Mouse (Mus musculus) stomach, postnatal 0 days (tissue): Measurements from ENCODE around the gene Nqo1. TPM values are rescaled to one million over a fixed set of nuclear protein-coding genes. Genes with fewer than 3 reads are reported as not detected.

ENCODE experiments used
- ATAC-seq: fragments of 200-750 bp; cut with Nextera tagmentation; 2 replicates; pipeline ENCODE4 v1.8.0; 2017; ENCODE audit not compliant: low FRiP score, low TSS enrichment
- DNase-seq: peaks from one replicate; pipeline ENCODE4 v3.0.0-alpha.2; 2016; ENCODE audit warnings: low spot score
- H3K27ac ChIP-seq: fragments of 300-500 bp; sonication (generic); replicated peaks from 2 replicates; pipeline ENCODE4 v1.5.1; 2014; ENCODE audit warnings: mild to moderate bottlenecking, control low read depth
- H3K27me3 ChIP-seq: fragments of 300-500 bp; sonication (generic); 2 replicates; pipeline ENCODE4 v1.6.1; 2014; ENCODE audit warnings: low read length; ENCODE audit not compliant: control insufficient read depth, insufficient read depth
- H3K36me3 ChIP-seq: fragments of 300-500 bp; sonication (generic); 2 replicates; pipeline ENCODE4 v1.6.1; 2014; ENCODE audit warnings: low read length, mixed read lengths; ENCODE audit not compliant: control insufficient read depth, insufficient read depth
- H3K4me1 ChIP-seq: fragments of 300-500 bp; sonication (generic); replicated peaks from 2 replicates; pipeline ENCODE4 v1.6.1; 2014; ENCODE audit warnings: antibody characterized with exemption; ENCODE audit not compliant: control insufficient read depth, insufficient read depth
- H3K4me2 ChIP-seq: fragments of 300-500 bp; sonication (generic); replicated peaks from 2 replicates; pipeline ENCODE4 v1.6.1; 2014; ENCODE audit warnings: low read depth, mild to moderate bottlenecking, control low read depth, moderate library complexity
- H3K4me3 ChIP-seq: fragments of 300-500 bp; sonication (generic); 2 replicates; pipeline ENCODE4 v1.5.1; 2014; ENCODE audit warnings: low read depth, low read length, control low read depth
- H3K9ac ChIP-seq: fragments of 300-500 bp; sonication (generic); 2 replicates; pipeline ENCODE4 v1.6.1; 2014; ENCODE audit warnings: mild to moderate bottlenecking, low read length, control low read depth, mixed read lengths
- H3K9me3 ChIP-seq: fragments of 300-500 bp; sonication (generic); 2 replicates; pipeline ENCODE4 v1.6.1; 2016; ENCODE audit warnings: low read length; ENCODE audit not compliant: control insufficient read depth
- CTCF ChIP-seq: IDR thresholded peaks from 2 replicates; pipeline ENCODE4 v1.5.1; 2016; ENCODE audit warnings: antibody characterized with exemption, low read depth, mild to moderate bottlenecking, moderate library complexity
- EP300 ChIP-seq: optimal IDR thresholded peaks from 2 replicates; pipeline ENCODE3; 2016; ENCODE audit warnings: antibody characterized with exemption
- WGBS: fragments of 180-500 bp; shearing (Covaris S2); extraction: QIAGEN DNeasy Blood & Tissue Kit; methylation state at CpG from one replicate; pipeline ENCODE4 v1.1.7; 2014; 5-methylcytosine and 5-hydroxymethylcytosine counted together
- polyA plus RNA-seq: library from polyadenylated mRNA; unstranded; fragments of >200 nt; fragmentation: Nextera tagmentation; extraction: Ambion mirVana; gene quantifications from 2 replicates; pipeline ENCODE4 v1.2.1, GENCODE M21; 2015

Nqo1 gene
- polyA plus RNA-seq, 1 experiment from 2014 or later, result 777 TPM

DNA sequence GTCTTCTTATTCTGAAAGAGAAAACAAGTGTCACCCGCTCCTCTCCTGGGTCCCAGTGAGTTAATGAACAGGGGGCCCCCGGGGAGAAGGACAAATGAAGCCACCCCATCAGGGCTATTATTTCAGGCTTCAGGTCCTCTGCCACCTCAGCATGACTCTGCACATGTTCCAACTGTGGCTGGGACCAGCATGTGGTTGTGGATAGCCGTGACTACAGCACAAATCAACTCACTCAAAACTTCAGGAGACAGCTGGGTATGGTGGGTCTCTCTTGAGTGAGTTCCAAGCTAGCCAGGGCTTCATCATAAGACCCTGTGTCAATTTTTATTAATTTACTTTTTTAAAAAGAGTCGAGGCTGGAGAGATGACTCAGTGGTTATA, 11.9 kb downstream of the Nqo1 start:
- H3K4me1 ChIP-seq, result no peaks in the 10 kb centered on the region
- no peak overlapping the region for H3K4me3 ChIP-seq
- no peak overlapping the region for H3K4me2 ChIP-seq
- H3K9ac ChIP-seq, result no peak overlapping the region
- no peaks in the 10 kb centered on the region for H3K27me3 ChIP-seq
- no peaks in the 10 kb centered on the region for H3K9me3 ChIP-seq
- ATAC-seq (no peak), DNase-seq (no peak)
- no peaks in the 10 kb centered on the region for H3K36me3 ChIP-seq
- TF ChIP-seq EP300 (no peak), CTCF (no peak)
- 68% methylated on average over 4 of the region's 4 CpGs for WGBS
- no peak overlapping the region for H3K27ac ChIP-seq

DNA sequence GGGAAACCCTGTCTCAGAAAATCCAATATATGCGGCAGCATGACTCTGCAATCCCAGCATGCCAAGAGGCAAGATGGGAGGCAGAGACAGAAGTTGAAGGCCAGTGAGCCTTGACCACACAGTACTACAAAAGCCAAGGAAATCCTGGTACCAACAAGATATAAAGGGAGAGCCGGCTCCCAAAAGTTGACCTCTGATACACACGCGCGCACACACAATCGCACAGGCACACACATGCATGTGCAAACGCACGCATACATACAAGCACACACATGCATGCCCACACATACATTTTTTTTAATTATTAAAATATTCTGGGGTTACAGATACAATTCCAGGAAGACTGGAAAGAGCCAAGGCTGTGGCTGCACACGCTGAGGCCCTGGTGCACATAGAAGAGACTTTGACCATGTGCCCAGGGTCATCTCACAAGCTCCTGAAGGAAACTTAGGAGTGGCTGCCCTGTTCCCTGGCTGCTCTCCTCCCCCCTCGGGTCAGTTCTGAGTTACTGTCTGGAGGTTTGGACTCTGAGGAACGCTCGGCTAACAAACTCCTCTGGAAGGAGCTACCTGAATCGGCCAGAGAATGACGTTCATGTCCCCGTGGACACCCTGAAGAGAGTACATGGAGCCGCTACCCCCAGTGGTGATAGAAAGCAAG, 12.4 kb downstream of the Nqo1 start:
- no peak overlapping the region for H3K27ac ChIP-seq
- H3K4me3 ChIP-seq, result no peak overlapping the region
- WGBS, result 87% methylated on average over 16 of the region's 16 CpGs
- no peaks in the 10 kb centered on the region for H3K36me3 ChIP-seq
- H3K4me1 ChIP-seq, result no peaks in the 10 kb centered on the region
- no peaks in the 10 kb centered on the region for H3K9me3 ChIP-seq
- peak; percentile 13 for DNase-seq
- H3K4me2 ChIP-seq, result no peak overlapping the region
- TF ChIP-seq EP300, result no peak
- ATAC-seq, result no peak
- H3K9ac ChIP-seq, result no peak overlapping the region
- H3K27me3 ChIP-seq, result no peaks in the 10 kb centered on the region

DNA sequence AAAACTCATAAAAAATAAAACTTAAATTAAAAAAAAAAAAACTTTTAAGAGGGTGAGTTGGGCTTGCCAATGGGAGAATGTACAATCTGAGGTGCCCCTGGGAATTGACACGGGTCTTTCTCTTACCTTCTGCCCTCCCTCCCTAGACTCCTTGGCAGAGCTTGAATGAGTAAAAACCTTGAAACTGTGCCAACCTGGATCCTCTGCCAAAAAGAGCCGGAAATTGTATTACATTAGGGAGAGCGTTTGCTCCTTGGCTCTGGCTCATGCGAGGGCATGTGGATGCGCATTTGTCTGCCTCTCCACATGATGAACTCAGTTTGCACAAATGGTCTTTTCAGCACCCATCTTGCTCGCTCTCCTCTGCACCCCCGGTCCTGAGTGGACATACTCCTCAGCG, 13.4 kb downstream of the Nqo1 start:
- Histone ChIP-seq H3K4me1 (no peaks in the 10 kb centered on the region), H3K9me3 (no peaks in the 10 kb centered on the region), H3K4me2 (no peak overlapping the region), H3K27me3 (no peaks in the 10 kb centered on the region), H3K27ac (no peak overlapping the region), H3K4me3 (no peak overlapping the region), H3K36me3 (no peaks in the 10 kb centered on the region), H3K9ac (no peak overlapping the region)
- DNase-seq (peak; percentile 48), ATAC-seq (no peak)
- TF ChIP-seq EP300 (no peak), CTCF (no peak)
- WGBS, result 37% methylated on average over 8 of the region's 8 CpGs

- Histone ChIP-seq H3K9ac (no peak overlapping the region), H3K27ac (no peak overlapping the region), H3K4me2 (no peak overlapping the region), H3K4me1 (no peaks in the 10 kb centered on the region), H3K4me3 (no peak overlapping the region), H3K9me3 (no peaks in the 10 kb centered on the region), H3K36me3 (no peaks in the 10 kb centered on the region), H3K27me3 (no peaks in the 10 kb centered on the region)
- no peak for DNase-seq
- no peak for ATAC-seq
- TF ChIP-seq EP300 (no peak), CTCF (peak; percentile 65)
- WGBS, result 60% methylated on average over 5 of the region's 5 CpGs
Observed at GRCm38 (mm10) chr8:107387861-107388260, 15.1 kb downstream of the Nqo1 start.

- Histone ChIP-seq H3K27me3 (no peaks in the 10 kb centered on the region), H3K27ac (no peak overlapping the region), H3K9ac (no peak overlapping the region), H3K4me2 (no peak overlapping the region), H3K9me3 (no peaks in the 10 kb centered on the region), H3K36me3 (no peaks in the 10 kb centered on the region), H3K4me3 (no peak overlapping the region), H3K4me1 (no peaks in the 10 kb centered on the region)
- WGBS, result 26% methylated on average over 3 of the region's 3 CpGs
- TF ChIP-seq EP300, result no peak
- peak; percentile 82 for TF ChIP-seq CTCF
- ATAC-seq (no peak), DNase-seq (peak; percentile 15)
Observed at GRCm38 (mm10) chr8:107386642-107387041, 16.4 kb downstream of the Nqo1 start.

- H3K4me2 ChIP-seq, result no peak overlapping the region
- no peaks in the 10 kb centered on the region for H3K9me3 ChIP-seq
- no peak overlapping the region for H3K4me3 ChIP-seq
- ATAC-seq, result no peak
- H3K36me3 ChIP-seq, result no peaks in the 10 kb centered on the region
- no peaks in the 10 kb centered on the region for H3K4me1 ChIP-seq
- no peak overlapping the region for H3K9ac ChIP-seq
- no peak overlapping the region for H3K27ac ChIP-seq
- TF ChIP-seq CTCF, result no peak
- TF ChIP-seq EP300, result no peak
- 42% methylated on average over 5 of the region's 5 CpGs for WGBS
- peak; percentile 13 for DNase-seq
- H3K27me3 ChIP-seq, result no peaks in the 10 kb centered on the region
Observed at GRCm38 (mm10) chr8:107386171-107386570, 16.8 kb downstream of the Nqo1 start.
